Mouse (Mus musculus): ENCODE measurements around the gene Chka. TPM values are rescaled to one million over a fixed set of nuclear protein-coding genes. Genes with fewer than 3 reads are reported as not detected.
A peak's percentile ranks its signal among the peaks of the same experiment; 100 is the strongest.

Gene Chka
- total and polyA plus RNA-seq, 3 experiments: 9.5 to 12.5 (median 10.7) TPM

GRCm38 (mm10) chr19:3928779-3929178 lies 77.2 kb downstream of the Chka start:
- intact Hi-C loops (cut with DNase I): no loop called here
- Histone ChIP-seq H3K27me3 (ENCODE audit: control insufficient read depth, insufficient read depth, low read length) (no peaks in the 10 kb centered on the region), H3K9ac (ENCODE audit: low read depth, low read length) (no peak overlapping the region), H3K4me3 (no peak overlapping the region; the same call in 1 of the 2 replicates), H3K4me1 (ENCODE audit: control insufficient read depth, insufficient read depth, low read length) (peaks cover 24% of the 10 kb centered on the region), H3K27ac (peak overlapping the region; percentile 84), H3K79me2 (replicated peaks; ENCODE audit: control insufficient read depth, insufficient read depth, low read length) (no peaks in the 10 kb centered on the region), H3K36me3 (ENCODE audit: control insufficient read depth, insufficient read depth, low read length) (no peaks in the 10 kb centered on the region)
- DNase-seq: peak in 1 of 2 experiments; percentile 35
- WGBS: 39% methylated on average over 4 of the region's 4 CpGs
- TF ChIP-seq POLR2A (IDR thresholded peaks at IDR 0.05; ENCODE audit: insufficient read depth, low read depth, low read length) (no peak), CTCF (IDR thresholded peaks at IDR 0.05) (no peak), EP300 (IDR thresholded peaks at IDR 0.05; ENCODE audit: insufficient read depth, low read depth, low read length) (no peak)

DNA sequence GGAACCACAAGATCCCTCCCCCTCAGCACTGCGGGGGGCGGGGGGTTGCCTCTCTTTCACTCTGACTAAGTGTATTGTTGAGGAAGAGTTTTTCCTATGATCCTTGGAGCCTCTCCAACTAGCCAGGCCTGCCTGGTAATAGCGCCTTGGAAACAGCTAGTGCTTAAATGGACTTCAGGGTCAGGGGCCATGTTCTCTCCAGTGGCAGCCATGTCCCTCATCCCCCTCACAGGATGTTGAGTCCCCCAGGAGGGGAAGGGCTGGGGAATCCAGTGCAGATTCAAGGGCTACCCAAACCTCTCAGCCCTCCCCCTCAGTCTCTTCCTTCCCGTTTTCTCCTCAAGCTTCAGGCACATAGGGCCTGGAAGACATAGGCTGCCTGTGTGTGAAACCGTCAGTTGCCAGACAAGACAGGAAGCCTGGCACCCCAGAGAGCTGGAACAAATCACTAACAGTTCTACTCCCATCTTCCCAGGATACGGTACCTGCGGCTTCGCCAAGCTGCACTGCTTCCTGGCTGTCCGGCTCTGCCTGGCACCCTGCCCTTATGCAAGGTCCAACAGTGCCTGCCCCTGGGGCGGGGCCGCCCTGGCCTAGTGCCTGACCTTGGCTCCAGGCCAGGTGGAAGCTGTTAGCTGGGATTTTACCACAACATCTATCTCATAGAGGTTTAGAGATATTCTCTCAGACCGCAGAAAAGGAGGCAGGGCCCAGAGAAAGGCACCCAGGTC lies 77.8 kb downstream of the Chka start, which contains the start of gene Aldh3b1:
Aldh3b1 (minus strand) TSS at position 598 of the 731 bp plus-strand sequence.
- DNase-seq: peak; percentile 93 to 94
- Histone ChIP-seq H3K27ac (peak within 1 kb of the TSS; percentile 84), H3K4me1 (ENCODE audit: control insufficient read depth, insufficient read depth, low read length) (peaks cover 19% of the 10 kb centered on the region), H3K79me2 (replicated peaks; ENCODE audit: control insufficient read depth, insufficient read depth, low read length) (no peaks in the 10 kb centered on the region), H3K27me3 (ENCODE audit: control insufficient read depth, insufficient read depth, low read length) (no peaks in the 10 kb centered on the region), H3K9ac (ENCODE audit: low read depth, low read length) (peak within 1 kb of the TSS; percentile 22; the same call in 1 of the 2 replicates), H3K36me3 (ENCODE audit: control insufficient read depth, insufficient read depth, low read length) (no peaks in the 10 kb centered on the region), H3K4me3 (peak within 1 kb of the TSS; percentile 5; the same call in 1 of the 2 replicates)
- 7% methylated on average over 12 of the region's 12 CpGs for WGBS
- TF ChIP-seq POLR2A (IDR thresholded peaks at IDR 0.05; ENCODE audit: insufficient read depth, low read depth, low read length) (peak; percentile 32; the same call in 1 of the 2 replicates), CTCF (IDR thresholded peaks at IDR 0.05) (no peak), EP300 (IDR thresholded peaks at IDR 0.05; ENCODE audit: insufficient read depth, low read depth, low read length) (no peak)
- intact Hi-C loops (cut with DNase I): no loop called here

- Histone ChIP-seq H3K27ac (peak overlapping the region; percentile 84), H3K79me2 (replicated peaks; ENCODE audit: control insufficient read depth, insufficient read depth, low read length) (no peaks in the 10 kb centered on the region), H3K36me3 (ENCODE audit: control insufficient read depth, insufficient read depth, low read length) (no peaks in the 10 kb centered on the region), H3K27me3 (ENCODE audit: control insufficient read depth, insufficient read depth, low read length) (no peaks in the 10 kb centered on the region), H3K9ac (ENCODE audit: low read depth, low read length) (peak overlapping the region; percentile 22; the same call in 1 of the 2 replicates), H3K4me3 (no peak overlapping the region), H3K4me1 (ENCODE audit: control insufficient read depth, insufficient read depth, low read length) (peaks cover 20% of the 10 kb centered on the region)
- 51% methylated on average over 21 of the region's 21 CpGs for WGBS
- no peak for TF ChIP-seq EP300 (IDR thresholded peaks at IDR 0.05; ENCODE audit: insufficient read depth, low read depth, low read length)
- TF ChIP-seq POLR2A (IDR thresholded peaks at IDR 0.05; ENCODE audit: insufficient read depth, low read depth, low read length): no peak
- TF ChIP-seq CTCF (IDR thresholded peaks at IDR 0.05): no peak
- DNase-seq: peak; percentile 26 to 39
- intact Hi-C loops (cut with DNase I): loop anchor here (5.0 kb wide), 1 partner anchor 78 kb away; the partner anchor contains the start of gene Chka
These were observed 78.9 kb downstream of the Chka start for GRCm38 (mm10) chr19:3930262-3931057.

DNA sequence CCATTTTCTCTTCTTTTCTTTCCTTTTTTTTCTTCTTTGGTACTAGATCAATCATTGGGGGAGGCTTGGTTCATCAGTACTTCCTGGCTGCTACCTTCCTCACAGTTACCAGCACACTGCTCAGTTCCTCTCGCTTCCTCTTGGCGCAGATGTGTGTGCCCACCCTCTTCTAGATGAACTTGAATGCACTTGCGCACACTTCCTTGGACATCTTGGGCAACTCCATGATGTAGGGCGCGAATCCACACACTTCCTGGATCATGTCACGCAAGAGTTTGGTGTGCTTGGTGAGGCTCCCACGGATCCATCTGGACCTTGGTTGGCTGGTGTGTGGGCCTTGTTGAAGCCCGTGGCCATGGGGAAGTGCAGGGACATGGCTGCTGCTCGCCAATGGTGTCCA lies 80.1 kb downstream of the Chka start:
- Histone ChIP-seq H3K9ac (ENCODE audit: low read depth, low read length) (no peak overlapping the region), H3K36me3 (ENCODE audit: control insufficient read depth, insufficient read depth, low read length) (no peaks in the 10 kb centered on the region), H3K4me1 (ENCODE audit: control insufficient read depth, insufficient read depth, low read length) (peaks cover 20% of the 10 kb centered on the region), H3K27ac (no peak overlapping the region), H3K4me3 (no peak overlapping the region), H3K27me3 (ENCODE audit: control insufficient read depth, insufficient read depth, low read length) (no peaks in the 10 kb centered on the region), H3K79me2 (replicated peaks; ENCODE audit: control insufficient read depth, insufficient read depth, low read length) (no peaks in the 10 kb centered on the region)
- TF ChIP-seq POLR2A (IDR thresholded peaks at IDR 0.05; ENCODE audit: insufficient read depth, low read depth, low read length) (no peak), EP300 (IDR thresholded peaks at IDR 0.05; ENCODE audit: insufficient read depth, low read depth, low read length) (0 out of 2 replicates have a peak, but pooled peaks have one; percentile 19), CTCF (IDR thresholded peaks at IDR 0.05) (no peak)
- peak in 1 of 2 experiments; percentile 60 for DNase-seq
- 90% methylated on average over 9 of the region's 9 CpGs for WGBS
- intact Hi-C loops (cut with DNase I): loop anchor here (5.0 kb wide), 1 partner anchor 79 kb away; the partner anchor contains the start of gene Chka

DNA sequence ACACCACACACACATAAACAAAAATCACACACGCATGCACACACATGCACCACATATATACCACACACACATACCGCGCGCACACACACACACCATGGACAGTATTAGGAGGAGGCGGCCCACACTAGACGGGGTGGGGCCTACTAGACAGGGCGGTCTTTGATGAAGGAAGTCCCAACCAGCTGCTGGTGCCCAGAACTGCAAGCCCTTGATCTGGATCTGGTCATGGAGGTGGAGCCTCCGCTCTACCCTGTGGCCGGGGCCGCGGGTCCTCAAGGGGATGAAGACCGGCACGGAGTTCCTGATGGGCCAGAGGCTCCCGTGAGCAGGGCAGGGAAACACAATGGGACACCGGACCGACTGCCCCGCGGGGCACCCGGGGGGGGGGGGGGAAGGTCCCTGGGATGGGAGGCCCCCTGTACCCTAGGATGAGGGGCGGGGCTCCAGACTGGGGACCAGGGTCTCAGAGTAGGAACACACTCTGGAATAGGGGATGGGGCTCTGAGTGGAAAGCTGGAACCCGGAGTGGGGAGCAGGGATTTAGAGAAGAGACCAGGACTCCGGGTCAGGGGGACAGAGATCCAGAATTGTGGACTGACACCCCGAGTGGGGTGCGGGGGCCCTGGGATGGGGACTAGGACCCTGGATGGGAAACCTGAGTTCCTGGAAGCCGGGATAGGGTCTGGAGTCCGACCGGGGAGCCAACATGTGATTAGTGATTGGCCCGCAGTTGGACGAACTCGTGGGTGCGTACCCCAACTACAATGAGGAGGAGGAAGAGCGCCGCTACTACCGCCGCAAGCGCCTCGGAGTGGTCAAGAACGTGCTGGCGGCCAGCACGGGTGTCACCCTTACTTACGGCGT lies 83.7 kb downstream of the Chka start, which contains the start of gene Unc93b1:
Unc93b1 (plus strand) TSS at position 155 of the 864 bp plus-strand sequence.
- intact Hi-C loops (cut with DNase I): no loop called here
- H3K36me3 ChIP-seq (ENCODE audit: control insufficient read depth, insufficient read depth, low read length): no peaks in the 10 kb centered on the region
- no peak for TF ChIP-seq CTCF (IDR thresholded peaks at IDR 0.05)
- peak; percentile 51; the same call in 1 of the 2 replicates for TF ChIP-seq EP300 (IDR thresholded peaks at IDR 0.05; ENCODE audit: insufficient read depth, low read depth, low read length)
- TF ChIP-seq POLR2A (IDR thresholded peaks at IDR 0.05; ENCODE audit: insufficient read depth, low read depth, low read length): peak; percentile 76
- no peaks in the 10 kb centered on the region for H3K79me2 ChIP-seq (replicated peaks; ENCODE audit: control insufficient read depth, insufficient read depth, low read length)
- peak; percentile 80 to 85 for DNase-seq
- H3K9ac ChIP-seq (ENCODE audit: low read depth, low read length): peak within 1 kb of the TSS; percentile 69
- WGBS: 9% methylated on average over 42 of the region's 42 CpGs
- H3K27ac ChIP-seq: peak within 1 kb of the TSS; percentile 76
- H3K4me3 ChIP-seq: peak within 1 kb of the TSS; percentile 70
- no peaks in the 10 kb centered on the region for H3K27me3 ChIP-seq (ENCODE audit: control insufficient read depth, insufficient read depth, low read length)
- peaks cover 7% of the 10 kb centered on the region for H3K4me1 ChIP-seq (ENCODE audit: control insufficient read depth, insufficient read depth, low read length)
